8 mouse cellular contexts compared by ENCODE assay signal in genomic region chr6:38534640-38535365, GRCm38 (mm10). TPM values are rescaled to one million over a fixed set of nuclear protein-coding genes. Genes with fewer than 3 reads are reported as not detected.
A peak's percentile ranks its signal among the peaks of the same experiment; 100 is the strongest.
DNase-seq lines count a peak whose midpoint lies in the region; ATAC-seq lines count a peak whose summit lies in the region.

No protein-coding gene starts in this region.

- intact Hi-C loops in gastrocnemius, postnatal 14 days (cut with DNase I; ENCODE audit: low total_unique reads): no loop called here
- intact Hi-C loops in left cerebral cortex, postnatal 10 days (cut with DNase I): loop anchor here (5.0 kb wide), 1 partner anchor 162 kb away; no protein-coding TSS in a partner anchor

- peak overlapping the region; percentile 90 for H3K9ac ChIP-seq in intestine, embryonic 14.5 days (ENCODE audit: low read length)

- peak; percentile 76 for ATAC-seq in intestine, embryonic 14.5 days (replicated peaks; ENCODE audit: low FRiP score, low TSS enrichment, low read depth)
- ATAC-seq in megakaryocyte progenitor cell, adult 5-6 weeks (replicated peaks; ENCODE audit: poor library complexity): peak; percentile 66

- no peaks in the 10 kb centered on the region for H3K27me3 ChIP-seq in intestine, embryonic 14.5 days (replicated peaks; ENCODE audit: control insufficient read depth, insufficient read depth, low read length)

- H3K36me3 ChIP-seq in intestine, embryonic 14.5 days (ENCODE audit: control insufficient read depth, insufficient read depth, low read length): 0 out of 2 replicates have a peak, but pooled peaks cover 3% of the 10 kb centered on the region

- peak; percentile 100 for DNase-seq in adrenal gland, adult 18-20 months (ENCODE audit: low spot score in 2 of 2)
- peak; percentile 98 for DNase-seq in embryo, embryonic 10.5 days (ENCODE audit: low spot score)
- peak; percentile 98 for DNase-seq in gastrocnemius, postnatal 14 days
- peak; percentile 100 for DNase-seq in intestine, embryonic 14.5 days (ENCODE audit: low spot score)
- peak; percentile 91 to 97 for DNase-seq in left cerebral cortex, postnatal 10 days (ENCODE audit: extremely low spot score in 1 of 2, low spot score in 2 of 2)
- DNase-seq in right cerebral cortex, postnatal 10 days (ENCODE audit: low spot score in 2 of 2): peak; percentile 94 to 98
- peak; percentile 99 for DNase-seq in urinary bladder, postnatal 14 days (ENCODE audit: low spot score)

- WGBS in intestine, embryonic 14.5 days: under 1% methylated on average over 53 of the region's 53 CpGs

- peaks cover 5% of the 10 kb centered on the region; the same call in 1 of the 2 replicates for H3K4me1 ChIP-seq in intestine, embryonic 14.5 days (replicated peaks; ENCODE audit: control insufficient read depth, insufficient read depth, low read length)

- peak overlapping the region; percentile 58 for H3K4me2 ChIP-seq in intestine, embryonic 14.5 days (ENCODE audit: low read length)

- H3K4me3 ChIP-seq in intestine, embryonic 14.5 days (ENCODE audit: low read depth, low read length): peak overlapping the region; percentile 91

- no peaks in the 10 kb centered on the region for H3K9me3 ChIP-seq in intestine, embryonic 14.5 days (ENCODE audit: control insufficient read depth, low read length)

- H3K27ac ChIP-seq in intestine, embryonic 14.5 days (ENCODE audit: low read depth): peak overlapping the region; percentile 97

RNA-seq across cellular contexts. Expression of gene Fmc1, which starts 1.5 kb away (rescaled TPM):
- 100 to 1,000 TPM; 109 to 148 TPM for total RNA-seq in adrenal gland, adult 18-20 months (2021)
- total RNA-seq in gastrocnemius, postnatal 14 days (2021): 100 to 1,000 TPM; 125 to 149 TPM
- 156 and 164 TPM in 2 replicates for polyA plus RNA-seq in intestine, embryonic 14.5 days (2014; fragmentation: Nextera tagmentation; extraction: Ambion mirVana)
- 10 to 100 TPM; 53.2 to 61.3 TPM for total RNA-seq in left cerebral cortex, postnatal 10 days (2021)
- 99.9 and 108 TPM in 2 replicates for total RNA-seq in megakaryocyte progenitor cell, adult 5-6 weeks (2015)
- total RNA-seq in megakaryocyte progenitor cell, adult 5-6 weeks (2017): 58.3 and 60.3 TPM in 2 replicates

RNA-seq across cellular contexts. Expression of gene Luc7l2, which starts 16.3 kb away (rescaled TPM):
- 100 to 1,000 TPM; 118 to 152 TPM for total RNA-seq in adrenal gland, adult 18-20 months (2021)
- 100 to 1,000 TPM in 1 of 2 experiments, 10 to 100 TPM in 1; 84.2 to 102 TPM for total RNA-seq in gastrocnemius, postnatal 14 days (2021)
- polyA plus RNA-seq in intestine, embryonic 14.5 days (2014; fragmentation: Nextera tagmentation; extraction: Ambion mirVana): 47.1 and 52.3 TPM in 2 replicates
- total RNA-seq in left cerebral cortex, postnatal 10 days (2021): 100 to 1,000 TPM; 164 to 172 TPM
- total RNA-seq in megakaryocyte progenitor cell, adult 5-6 weeks (2015): 183 and 193 TPM in 2 replicates
- 181 and 264 TPM in 2 replicates for total RNA-seq in megakaryocyte progenitor cell, adult 5-6 weeks (2017)

Comparison
In these comparisons a context has a peak if more than half of its experiments do, and no peak if none do; other contexts are left out.
1. Peak in every context shown above with its lines: DNase-seq, ATAC-seq, H3K4me3 ChIP-seq and H3K27ac ChIP-seq.